Mouse (Mus musculus): ENCODE data around the gene Dlx5. TPM values are rescaled to one million over a fixed set of nuclear protein-coding genes. Genes with fewer than 3 reads are reported as not detected.

Dlx5 gene
- not detected for polyA plus RNA-seq (2014; fragmentation: Illumina TruSeq; extraction: RNeasy Lipid Tissue Mini Kit (QIAGEN cat#74804))

DNA sequence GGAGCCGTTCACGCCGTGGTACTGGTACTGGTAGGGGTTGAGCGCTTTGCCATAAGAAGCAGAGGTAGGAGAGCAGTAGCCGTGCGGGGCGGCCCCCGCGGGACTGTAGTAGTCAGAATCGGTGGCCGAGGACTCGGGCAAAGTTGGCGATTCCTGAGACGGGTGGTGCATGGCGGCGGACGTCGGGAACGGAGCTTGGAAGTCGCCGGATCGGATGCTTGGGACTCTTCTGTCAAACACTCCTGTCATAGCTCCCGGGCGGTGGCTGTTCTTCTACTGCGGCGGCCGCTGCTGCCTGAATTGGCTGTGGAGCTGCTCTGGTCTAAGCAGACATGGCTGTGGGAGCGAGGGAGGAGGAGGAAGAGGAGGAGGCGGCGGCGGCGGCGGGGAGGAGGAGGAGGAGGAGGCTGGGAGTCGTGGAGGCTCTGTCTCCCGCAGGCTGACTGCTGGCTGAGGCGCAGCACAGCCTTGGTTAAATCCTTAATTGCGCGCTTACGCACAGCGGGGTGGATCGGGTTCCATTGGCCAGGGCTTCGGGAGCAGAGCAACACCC, at the start of gene Dlx5:
TSS of gene Dlx5 (minus strand) at position 448 of the 553 bp plus-strand sequence.

DNA sequence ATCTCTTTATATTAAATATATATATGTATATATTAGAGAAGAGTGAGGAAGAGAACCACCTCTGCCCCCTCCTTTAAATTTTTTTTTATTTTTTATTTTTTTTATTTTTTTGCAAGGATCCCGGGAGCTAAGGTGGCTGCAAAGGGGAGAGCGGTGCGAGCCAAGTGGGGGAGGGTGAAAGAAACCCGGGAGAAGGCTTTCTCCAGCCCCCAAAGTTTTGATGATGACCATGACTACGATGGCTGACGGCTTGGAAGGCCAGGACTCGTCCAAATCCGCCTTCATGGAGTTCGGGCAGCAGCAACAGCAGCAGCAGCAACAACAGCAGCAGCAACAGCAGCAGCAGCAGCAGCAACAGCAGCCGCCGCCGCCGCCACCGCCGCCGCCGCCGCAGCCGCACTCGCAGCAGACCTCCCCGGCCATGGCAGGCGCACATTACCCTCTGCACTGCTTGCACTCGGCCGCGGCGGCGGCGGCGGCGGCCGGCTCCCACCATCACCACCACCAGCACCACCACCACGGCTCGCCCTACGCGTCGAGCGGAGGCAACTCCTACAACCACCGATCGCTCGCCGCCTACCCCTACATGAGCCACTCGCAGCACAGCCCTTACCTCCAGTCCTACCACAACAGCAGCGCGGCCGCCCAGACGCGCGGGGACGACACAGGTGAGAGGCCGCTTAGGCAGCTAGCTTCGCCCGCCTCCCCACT, 18.6 kb downstream of the Dlx5 start, which contains the start of gene Dlx6:
TSS of gene Dlx6 (plus strand) at position 175 of the 711 bp plus-strand sequence.

Other genes starting within 250 kb of the Dlx5 start
- not detected for gene Dlx6, start 18.8 kb downstream of the Dlx5 start, polyA plus RNA-seq (2014; fragmentation: Illumina TruSeq; extraction: RNeasy Lipid Tissue Mini Kit (QIAGEN cat#74804))
- 11.9 TPM for gene Sdhaf3, start 73.9 kb upstream of the Dlx5 start, polyA plus RNA-seq (2014; fragmentation: Illumina TruSeq; extraction: RNeasy Lipid Tissue Mini Kit (QIAGEN cat#74804))